Mouse (Mus musculus) lung, embryonic 15.5 days (tissue): ENCODE results near the gene Uaca. TPM values are rescaled to one million over a fixed set of nuclear protein-coding genes. Genes with fewer than 3 reads are reported as not detected.
A peak's percentile ranks its signal among the peaks of the same experiment; 100 is the strongest.
"Not testable (repeated sequence)": the region's sequence is repeated elsewhere in the genome, so short reads cannot be mapped to it uniquely, and the experiment has no call there.

Experiments
- ATAC-seq: fragments of 200-750 bp; cut with Nextera tagmentation; 2 replicates; pipeline ENCODE4 v1.8.0; 2017; ENCODE audit warnings: moderate number of reproducible peaks, borderline replicate concordance; ENCODE audit not compliant: low FRiP score, low TSS enrichment; ENCODE audit errors: extremely low read depth
- H3K27ac ChIP-seq: fragments of 300-500 bp; sonication (generic); 2 replicates; pipeline ENCODE4 v1.5.1; 2015; ENCODE audit warnings: moderate library complexity, mild to moderate bottlenecking, inconsistent platforms
- H3K27me3 ChIP-seq: fragments of 300-500 bp; sonication (generic); 2 replicates; pipeline ENCODE4 v1.6.1; 2015; ENCODE audit warnings: inconsistent platforms
- H3K36me3 ChIP-seq: fragments of 300-500 bp; sonication (generic); 2 replicates; pipeline ENCODE4 v1.6.1; 2015; ENCODE audit warnings: inconsistent platforms
- H3K4me1 ChIP-seq: fragments of 300-500 bp; sonication (generic); 2 replicates; pipeline ENCODE4 v1.6.1; 2015; ENCODE audit warnings: inconsistent platforms
- H3K4me2 ChIP-seq: fragments of 300-500 bp; sonication (generic); 2 replicates; pipeline ENCODE4 v1.6.1; 2015; ENCODE audit warnings: inconsistent platforms, mild to moderate bottlenecking, moderate library complexity
- H3K4me3 ChIP-seq: fragments of 300-500 bp; sonication (generic); 2 replicates; pipeline ENCODE4 v1.5.1; 2015; ENCODE audit warnings: mild to moderate bottlenecking, inconsistent platforms
- H3K9ac ChIP-seq: fragments of 300-500 bp; sonication (generic); 2 replicates; pipeline ENCODE4 v1.6.1; 2015; ENCODE audit warnings: inconsistent platforms
- H3K9me3 ChIP-seq: fragments of 300-500 bp; sonication (generic); 2 replicates; pipeline ENCODE4 v1.6.1; 2016; ENCODE audit warnings: inconsistent platforms
- WGBS: fragments of 180-500 bp; shearing (Covaris S2); methylation state at CpG from one replicate; pipeline ENCODE4 v1.1.7; 2015; 5-methylcytosine and 5-hydroxymethylcytosine counted together
- polyA plus RNA-seq: library from polyadenylated mRNA; unstranded; fragments of >200 nt; fragmentation: Nextera tagmentation; extraction: Ambion mirVana; gene quantifications from 2 replicates; pipeline ENCODE4 v1.2.1, GENCODE M21; 2015

Uaca gene
- polyA plus RNA-seq, 1 experiment from 2014 or later: 34.9 TPM

DNA sequence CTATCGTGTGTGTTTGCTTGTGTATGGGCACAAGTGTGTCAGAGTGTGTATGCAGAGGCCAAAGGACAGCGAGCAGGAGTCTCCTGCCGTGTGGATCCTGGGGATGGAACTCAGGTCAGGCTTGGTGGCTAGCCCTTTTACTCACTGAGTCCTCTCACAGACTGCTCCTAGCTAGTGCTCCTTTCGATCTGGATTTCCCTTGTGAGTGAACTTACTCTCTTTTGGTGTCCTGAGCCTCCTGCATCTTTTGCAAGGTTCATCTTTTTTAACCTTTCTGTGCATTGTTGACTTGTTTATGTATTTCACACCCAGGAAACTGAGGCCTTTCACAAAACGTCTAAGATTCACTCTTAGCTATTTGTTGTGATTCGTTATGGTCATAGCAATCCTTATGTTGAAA, 2.8 kb downstream of the Uaca start:
- H3K4me1 ChIP-seq: peaks cover 36% of the 10 kb centered on the region
- no peak overlapping the region for H3K9ac ChIP-seq
- no peak overlapping the region for H3K27ac ChIP-seq
- H3K4me2 ChIP-seq: no peak overlapping the region
- 71% methylated on average over 6 of the region's 6 CpGs for WGBS
- ATAC-seq: no peak
- no peaks in the 10 kb centered on the region for H3K9me3 ChIP-seq
- H3K27me3 ChIP-seq: no peaks in the 10 kb centered on the region
- no peak overlapping the region for H3K4me3 ChIP-seq
- H3K36me3 ChIP-seq: no peaks in the 10 kb centered on the region

DNA sequence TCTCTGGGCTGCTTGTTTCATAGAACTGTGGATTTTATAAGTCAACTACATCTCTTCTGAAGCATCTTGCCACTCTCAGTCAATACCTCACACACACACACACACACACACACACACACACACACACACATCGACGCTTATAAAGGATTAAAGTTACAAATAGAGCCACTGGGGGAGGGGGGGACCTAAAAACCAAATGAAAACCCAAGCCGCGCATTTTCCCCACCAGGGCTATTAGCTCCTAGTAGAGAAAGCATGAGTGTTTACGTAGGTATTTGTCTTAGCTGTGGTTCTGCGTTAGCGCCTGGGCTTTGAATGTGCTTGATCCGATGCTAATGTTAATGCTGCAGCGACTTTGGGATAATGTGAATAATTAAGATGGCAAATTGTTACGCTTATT, 4.7 kb downstream of the Uaca start:
- Histone ChIP-seq H3K36me3 (no peaks in the 10 kb centered on the region), H3K9me3 (no peaks in the 10 kb centered on the region), H3K9ac (no peak overlapping the region), H3K4me2 (no peak overlapping the region), H3K4me1 (peaks cover 27% of the 10 kb centered on the region), H3K27me3 (no peaks in the 10 kb centered on the region), H3K27ac (no peak overlapping the region), H3K4me3 (no peak overlapping the region)
- no peak for ATAC-seq
- WGBS: 30% methylated on average over 10 of the region's 10 CpGs

DNA sequence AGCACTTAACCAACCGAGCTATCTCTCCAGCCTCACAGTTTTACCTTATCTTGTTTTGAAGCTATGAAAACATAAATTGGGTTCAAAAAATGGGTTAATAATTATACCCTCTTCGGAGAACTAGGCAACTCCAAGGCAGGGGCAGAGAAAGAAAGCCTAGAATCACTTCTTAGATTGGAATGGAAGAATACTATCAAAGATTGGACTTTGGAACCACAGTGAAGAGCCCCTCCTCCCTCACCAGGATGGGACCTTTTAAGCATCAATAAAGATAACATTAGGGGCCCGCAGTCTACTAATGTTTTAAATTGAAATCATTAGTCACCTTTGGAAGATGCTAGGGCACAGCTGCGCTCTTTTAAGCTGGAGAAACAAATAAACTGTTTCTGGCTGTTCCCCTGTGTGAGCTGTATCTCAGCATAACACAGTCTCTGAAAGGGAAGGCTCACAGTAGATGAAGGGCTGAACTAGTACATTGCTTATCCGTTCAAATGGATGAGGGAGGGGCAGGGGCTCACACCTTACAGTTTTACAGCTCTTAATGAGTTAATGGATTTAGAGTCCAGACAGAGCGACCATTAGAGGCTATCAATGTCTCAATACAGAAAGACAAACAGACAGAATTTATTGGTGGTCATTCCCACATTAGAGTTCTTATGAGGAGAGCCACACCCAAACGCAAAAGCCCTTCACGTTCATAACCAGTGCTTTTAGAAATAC, 6.5 kb downstream of the Uaca start:
- no peak overlapping the region for H3K4me2 ChIP-seq
- H3K27ac ChIP-seq: no peak overlapping the region
- H3K36me3 ChIP-seq: no peaks in the 10 kb centered on the region
- ATAC-seq: no peak
- no peaks in the 10 kb centered on the region for H3K9me3 ChIP-seq
- H3K4me1 ChIP-seq: peaks cover 22% of the 10 kb centered on the region
- H3K4me3 ChIP-seq: no peak overlapping the region
- no peaks in the 10 kb centered on the region for H3K27me3 ChIP-seq
- WGBS: 33% methylated on average over 8 of the region's 8 CpGs
- no peak overlapping the region for H3K9ac ChIP-seq

DNA sequence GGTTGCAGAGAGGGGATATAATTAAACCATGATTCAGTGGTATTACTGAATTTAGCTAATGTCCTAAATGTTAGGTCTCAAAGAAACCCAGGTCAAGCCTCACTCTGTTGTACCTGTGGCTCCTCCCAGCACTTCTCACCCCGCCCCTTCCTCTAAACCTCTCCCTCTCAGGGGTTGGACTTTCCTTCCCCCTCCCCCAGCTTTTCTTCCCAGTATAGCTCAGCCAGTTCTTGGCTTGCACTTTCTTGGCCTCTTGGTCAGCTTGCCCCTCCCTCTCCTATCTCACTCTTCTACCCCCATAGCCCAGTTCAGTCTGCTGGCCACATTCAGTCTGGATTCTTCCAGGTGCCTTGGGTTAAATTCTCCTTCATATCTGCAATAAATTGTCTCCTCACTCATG, 7.4 kb downstream of the Uaca start:
- Histone ChIP-seq H3K27me3 (no peaks in the 10 kb centered on the region), H3K4me2 (no peak overlapping the region), H3K27ac (no peak overlapping the region), H3K9me3 (no peaks in the 10 kb centered on the region), H3K9ac (no peak overlapping the region), H3K36me3 (no peaks in the 10 kb centered on the region), H3K4me1 (peaks cover 15% of the 10 kb centered on the region), H3K4me3 (no peak overlapping the region)
- no peak for ATAC-seq
- 69% methylated on average over 1 of the region's 1 CpGs for WGBS

DNA sequence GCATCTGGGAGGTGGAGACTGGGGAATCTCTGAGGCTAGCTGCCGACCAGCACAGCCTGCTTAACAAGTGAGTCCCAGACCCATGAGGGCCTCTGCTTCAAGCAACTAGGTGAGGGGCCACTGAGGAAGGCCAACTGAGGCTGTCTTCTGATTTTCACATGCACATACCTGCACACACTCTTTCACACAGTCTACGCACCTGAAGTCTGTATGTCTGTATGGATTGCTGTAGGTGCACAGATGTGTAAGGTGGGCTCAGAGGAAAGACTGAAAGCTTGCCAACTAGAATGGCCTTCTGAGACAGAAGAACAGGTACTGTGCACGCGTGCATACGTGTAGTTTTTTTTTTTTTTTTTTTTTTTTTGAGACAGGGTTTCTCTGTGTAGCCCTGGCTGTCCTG, 8.0 kb downstream of the Uaca start:
- Histone ChIP-seq H3K4me1 (peaks cover 15% of the 10 kb centered on the region), H3K27me3 (no peaks in the 10 kb centered on the region), H3K4me3 (no peak overlapping the region), H3K27ac (no peak overlapping the region), H3K4me2 (no peak overlapping the region), H3K9me3 (no peaks in the 10 kb centered on the region), H3K36me3 (no peaks in the 10 kb centered on the region), H3K9ac (no peak overlapping the region)
- WGBS: 90% methylated on average over 5 of the region's 5 CpGs
- no peak for ATAC-seq

DNA sequence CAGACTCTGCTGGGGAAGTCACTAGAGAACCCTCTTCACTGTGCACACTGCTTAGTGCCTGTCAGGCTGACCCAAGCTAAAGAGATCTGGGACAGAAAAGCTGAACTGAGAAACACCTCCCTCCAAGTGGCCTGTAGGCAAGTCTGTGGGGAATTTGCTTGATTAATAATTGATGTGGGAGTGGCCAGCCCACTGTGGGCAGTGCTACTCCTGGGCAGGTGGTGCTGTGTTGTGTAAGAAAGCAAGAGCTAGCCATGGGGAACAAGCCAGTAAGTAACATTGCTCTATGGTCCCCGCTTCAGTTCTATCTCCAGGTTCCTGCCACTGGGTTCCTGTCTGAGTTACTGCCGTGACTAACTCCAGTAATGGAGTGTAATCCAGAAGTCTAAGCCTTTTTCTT, 11.7 kb downstream of the Uaca start:
- no peaks in the 10 kb centered on the region for H3K9me3 ChIP-seq
- H3K4me2 ChIP-seq: no peak overlapping the region
- no peak overlapping the region for H3K9ac ChIP-seq
- H3K27ac ChIP-seq: no peak overlapping the region
- no peak overlapping the region for H3K4me3 ChIP-seq
- WGBS: 92% methylated on average over 2 of the region's 2 CpGs
- no peak for ATAC-seq
- H3K27me3 ChIP-seq: no peaks in the 10 kb centered on the region
- H3K36me3 ChIP-seq: no peaks in the 10 kb centered on the region
- H3K4me1 ChIP-seq: peaks cover 3% of the 10 kb centered on the region; the same call in 1 of the 2 replicates

DNA sequence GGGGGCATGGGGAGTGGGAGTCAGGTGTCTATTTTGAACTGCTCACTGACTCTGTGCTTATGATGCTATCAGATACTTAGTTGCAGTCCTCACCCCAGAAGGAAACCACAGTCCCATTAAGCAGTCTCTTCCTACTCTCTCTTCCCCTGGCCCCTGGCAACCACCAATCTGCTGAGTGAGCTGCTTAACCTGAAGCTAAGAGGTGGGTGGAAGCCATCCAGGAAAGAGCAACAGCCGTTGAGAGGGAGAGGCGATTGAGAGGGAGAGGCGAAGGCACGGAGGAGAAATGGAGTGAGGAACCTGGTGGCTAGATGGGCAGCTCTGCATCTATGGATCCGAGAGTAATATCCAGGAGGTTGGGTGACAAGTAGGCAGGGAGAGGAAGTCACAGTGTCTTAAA, 13.7 kb downstream of the Uaca start:
- no peaks in the 10 kb centered on the region for H3K36me3 ChIP-seq
- no peak overlapping the region for H3K9ac ChIP-seq
- H3K27me3 ChIP-seq: no peaks in the 10 kb centered on the region
- 80% methylated on average over 5 of the region's 5 CpGs for WGBS
- peaks cover 4% of the 10 kb centered on the region for H3K4me1 ChIP-seq
- no peak for ATAC-seq
- no peak overlapping the region for H3K27ac ChIP-seq
- no peaks in the 10 kb centered on the region for H3K9me3 ChIP-seq
- H3K4me2 ChIP-seq: no peak overlapping the region
- H3K4me3 ChIP-seq: no peak overlapping the region

DNA sequence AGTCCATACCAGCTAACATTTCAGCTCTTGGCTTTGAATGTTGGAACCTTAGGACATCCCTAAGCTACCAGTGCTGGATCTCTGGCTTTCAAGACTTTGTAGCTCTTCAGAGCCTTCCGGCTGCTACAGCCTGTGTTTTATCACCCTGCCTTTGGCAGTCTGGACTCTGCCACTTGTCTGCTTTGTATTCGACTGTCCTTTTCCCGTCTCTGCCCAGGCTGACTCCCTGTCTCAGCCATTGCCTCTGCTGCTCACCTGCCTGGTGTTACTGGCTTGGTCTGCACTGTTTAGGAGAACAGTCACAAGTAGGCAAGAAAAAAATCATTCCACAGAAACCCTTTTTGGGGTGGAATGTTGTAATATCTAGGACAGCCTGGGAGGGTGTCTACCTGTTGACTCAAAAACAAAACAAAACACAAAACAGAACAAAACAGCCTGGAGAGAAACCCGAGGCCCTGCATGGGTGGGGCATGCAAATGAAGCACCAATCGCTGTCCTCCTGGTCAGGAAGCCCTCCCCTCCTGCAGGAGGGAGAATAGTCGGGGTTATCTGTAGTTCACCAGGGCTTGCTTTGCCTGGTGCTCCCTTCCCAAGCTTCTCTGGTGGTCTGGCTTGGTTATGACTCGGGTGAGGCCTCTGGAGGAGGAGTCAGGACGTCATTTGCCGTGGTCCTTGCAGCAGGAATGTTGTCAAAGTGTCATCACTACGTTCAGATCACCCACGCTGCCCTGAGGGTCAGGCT, 19.0 kb downstream of the Uaca start:
- H3K4me3 ChIP-seq: peak overlapping the region; percentile 8; the same call in 1 of the 2 replicates
- peak overlapping the region; percentile 11; the same call in 1 of the 2 replicates for H3K27ac ChIP-seq
- H3K36me3 ChIP-seq: no peaks in the 10 kb centered on the region
- WGBS: 6% methylated on average over 11 of the region's 11 CpGs
- H3K4me2 ChIP-seq: peak overlapping the region; percentile 42
- no peaks in the 10 kb centered on the region for H3K27me3 ChIP-seq
- peaks cover 21% of the 10 kb centered on the region for H3K4me1 ChIP-seq
- H3K9ac ChIP-seq: no peak overlapping the region
- H3K9me3 ChIP-seq: no peaks in the 10 kb centered on the region
- peak; percentile 85; the same call in 1 of the 2 replicates for ATAC-seq

DNA sequence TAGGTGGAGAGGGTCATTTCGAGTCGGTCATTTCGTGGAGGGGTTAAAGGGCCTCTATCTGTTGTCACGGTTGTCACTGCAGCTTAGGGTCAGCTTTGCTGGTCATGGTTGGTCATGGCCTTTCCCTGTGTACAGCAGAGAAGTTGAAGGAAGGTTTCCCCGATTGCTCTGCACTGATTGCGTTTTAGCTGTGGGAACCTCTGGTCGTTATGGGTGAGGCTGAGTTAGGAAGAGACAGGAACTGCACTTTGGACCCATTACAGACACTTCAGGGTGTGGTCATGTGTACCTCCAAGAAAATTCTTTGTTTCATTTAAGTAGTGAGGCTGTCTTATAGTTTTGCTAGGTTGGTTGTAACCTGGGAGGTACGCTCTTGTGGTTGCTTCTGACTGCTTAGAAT, 21.2 kb downstream of the Uaca start:
- H3K9ac ChIP-seq: no peak overlapping the region
- no peak overlapping the region for H3K27ac ChIP-seq
- no peaks in the 10 kb centered on the region for H3K36me3 ChIP-seq
- no peak overlapping the region for H3K4me2 ChIP-seq
- no peaks in the 10 kb centered on the region for H3K27me3 ChIP-seq
- no peaks in the 10 kb centered on the region for H3K9me3 ChIP-seq
- 87% methylated on average over 8 of the region's 8 CpGs for WGBS
- no peak for ATAC-seq
- H3K4me1 ChIP-seq: peaks cover 21% of the 10 kb centered on the region
- H3K4me3 ChIP-seq: no peak overlapping the region

DNA sequence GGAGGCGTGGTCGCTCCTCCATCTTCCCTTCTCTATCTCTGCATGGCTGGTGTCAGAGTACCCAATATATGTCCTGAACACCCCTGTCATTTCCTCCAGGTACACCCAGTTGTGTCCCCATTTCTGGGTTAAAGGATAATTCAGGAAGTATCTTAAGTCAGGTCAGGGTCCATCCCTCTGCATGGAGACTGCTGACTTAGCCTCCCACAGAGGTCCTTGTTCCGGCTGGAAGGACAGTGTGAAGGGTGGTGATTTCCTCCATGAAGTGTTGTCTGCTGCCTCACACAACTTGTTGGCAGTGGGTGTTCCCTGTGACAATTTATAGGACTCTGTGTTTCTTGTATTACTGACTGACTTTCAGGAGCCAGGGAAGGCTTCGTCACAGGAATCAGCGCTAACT, 23.2 kb downstream of the Uaca start:
- no peaks in the 10 kb centered on the region for H3K9me3 ChIP-seq
- H3K36me3 ChIP-seq: no peaks in the 10 kb centered on the region
- no peak overlapping the region for H3K9ac ChIP-seq
- H3K4me1 ChIP-seq: peaks cover 21% of the 10 kb centered on the region
- no peak overlapping the region for H3K4me2 ChIP-seq
- ATAC-seq: no peak
- H3K4me3 ChIP-seq: no peak overlapping the region
- 75% methylated on average over 5 of the region's 5 CpGs for WGBS
- H3K27me3 ChIP-seq: no peaks in the 10 kb centered on the region
- H3K27ac ChIP-seq: no peak overlapping the region

DNA sequence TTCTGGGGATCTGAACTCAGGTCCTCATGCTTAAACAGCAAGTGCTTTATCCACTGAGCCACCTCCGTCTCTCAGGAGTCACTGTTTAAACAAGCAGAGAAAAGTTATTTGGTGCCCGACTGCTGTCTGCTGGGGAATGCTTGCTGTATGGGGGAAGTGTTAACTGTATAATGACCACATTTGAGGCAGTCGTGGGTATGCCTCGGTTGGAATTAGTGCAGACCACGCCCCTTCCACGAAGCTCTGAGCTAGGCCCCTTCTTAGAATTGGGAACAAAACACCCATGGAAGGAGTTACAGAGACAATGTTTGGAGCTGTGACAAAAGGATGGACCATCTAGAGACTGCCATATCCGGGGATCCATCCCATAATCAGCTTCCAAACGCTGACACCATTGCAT, 24.2 kb downstream of the Uaca start:
- not testable (repeated sequence) for H3K36me3 ChIP-seq, H3K27ac ChIP-seq, ATAC-seq, H3K9ac ChIP-seq, H3K4me2 ChIP-seq, H3K9me3 ChIP-seq, H3K27me3 ChIP-seq, H3K4me3 ChIP-seq
- WGBS: 36% methylated on average over 7 of the region's 8 CpGs
- peaks cover 11% of the 10 kb centered on the region for H3K4me1 ChIP-seq

DNA sequence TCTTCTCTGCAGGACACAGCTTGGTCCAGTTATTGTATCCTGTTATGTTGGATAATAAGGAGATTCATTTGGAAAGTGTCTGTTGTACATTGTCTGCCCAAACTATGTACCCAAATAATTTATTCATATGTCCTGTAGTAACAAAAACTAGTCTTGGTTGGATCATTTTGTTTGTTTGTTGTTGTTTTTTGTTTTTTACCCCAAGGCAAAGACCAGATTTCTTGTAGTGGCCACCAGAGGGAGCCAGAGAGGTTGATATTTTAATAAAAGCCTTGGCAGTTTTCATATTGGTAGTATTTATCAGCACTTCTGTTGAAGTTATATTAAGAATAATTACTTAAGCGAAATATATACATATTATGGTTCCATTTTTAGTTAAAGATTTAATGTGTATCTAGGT, 25.0 kb downstream of the Uaca start:
- WGBS: 16% methylated on average over 1 of the region's 1 CpGs
- H3K4me2 ChIP-seq: no peak overlapping the region
- no peaks in the 10 kb centered on the region for H3K27me3 ChIP-seq
- H3K36me3 ChIP-seq: no peaks in the 10 kb centered on the region
- 0 out of 2 replicates have a peak, but pooled peaks cover 5% of the 10 kb centered on the region for H3K4me1 ChIP-seq
- H3K9me3 ChIP-seq: no peaks in the 10 kb centered on the region
- H3K27ac ChIP-seq: no peak overlapping the region
- H3K4me3 ChIP-seq: no peak overlapping the region
- no peak overlapping the region for H3K9ac ChIP-seq
- ATAC-seq: no peak
